Mouse (Mus musculus) frontal cortex, postnatal 25 days (tissue): ENCODE measurements around the gene Klhdc4.
A peak's percentile ranks its signal among the peaks of the same experiment; 100 is the strongest.

Experiments
- DNase-seq, 2 experiments: peaks; one replicate each; pipeline ENCODE4 v3.0.0; 2022; ENCODE audit warnings: low spot score in 2 of 2

The Klhdc4 gene

GRCm38 (mm10) chr8:121808032-121808431 lies 21.3 kb downstream of the Klhdc4 start:
- no peak for DNase-seq

- DNase-seq: no peak
These were observed 23.2 kb downstream of the Klhdc4 start for GRCm38 (mm10) chr8:121806126-121806525.

GRCm38 (mm10) chr8:121804829-121805228 lies 24.5 kb downstream of the Klhdc4 start:
- DNase-seq: no peak

GRCm38 (mm10) chr8:121798401-121798800 lies 31.0 kb downstream of the Klhdc4 start:
- DNase-seq: no peak

- no peak for DNase-seq
These were observed 33.0 kb downstream of the Klhdc4 start for GRCm38 (mm10) chr8:121796406-121796805.

GRCm38 (mm10) chr8:121795461-121795860 lies 33.9 kb downstream of the Klhdc4 start:
- no peak for DNase-seq

- DNase-seq: no peak
These were observed 35.2 kb downstream of the Klhdc4 start for GRCm38 (mm10) chr8:121794151-121794550.

- DNase-seq: no peak
These were observed 36.7 kb downstream of the Klhdc4 start for GRCm38 (mm10) chr8:121792627-121793026.

GRCm38 (mm10) chr8:121792159-121792558 lies 37.2 kb downstream of the Klhdc4 start:
- no peak for DNase-seq

- DNase-seq: no peak
These were observed 40.6 kb downstream of the Klhdc4 start for GRCm38 (mm10) chr8:121788786-121789185.

- DNase-seq: no peak
These were observed 42.8 kb downstream of the Klhdc4 start for GRCm38 (mm10) chr8:121786542-121786941.

- no peak for DNase-seq
These were observed 46.9 kb downstream of the Klhdc4 start for GRCm38 (mm10) chr8:121782493-121782892.

- no peak for DNase-seq
These were observed 55.5 kb downstream of the Klhdc4 start for GRCm38 (mm10) chr8:121773876-121774275.

- no peak for DNase-seq
These were observed 58.3 kb downstream of the Klhdc4 start for GRCm38 (mm10) chr8:121770845-121771752.

- DNase-seq: no peak
These were observed 59.7 kb downstream of the Klhdc4 start for GRCm38 (mm10) chr8:121769621-121770020.

- no peak for DNase-seq
These were observed 60.3 kb downstream of the Klhdc4 start for GRCm38 (mm10) chr8:121769095-121769494.

- no peak for DNase-seq
These were observed 63.7 kb downstream of the Klhdc4 start for GRCm38 (mm10) chr8:121765594-121766138.

- no peak for DNase-seq
These were observed 65.7 kb downstream of the Klhdc4 start for GRCm38 (mm10) chr8:121763700-121764013.

GRCm38 (mm10) chr8:121762999-121763699 lies 66.2 kb downstream of the Klhdc4 start:
- no peak for DNase-seq

GRCm38 (mm10) chr8:121761480-121761879 lies 67.9 kb downstream of the Klhdc4 start:
- no peak for DNase-seq

- DNase-seq: no peak
These were observed 68.9 kb downstream of the Klhdc4 start for GRCm38 (mm10) chr8:121760484-121760883.

- no peak for DNase-seq
These were observed 70.9 kb downstream of the Klhdc4 start for GRCm38 (mm10) chr8:121758470-121758869.

GRCm38 (mm10) chr8:121751407-121751806 lies 78.0 kb downstream of the Klhdc4 start:
- DNase-seq: peak; percentile 54 to 65
